Mouse (Mus musculus) intestine, postnatal 0 days (tissue): ENCODE data around the gene Arhgef11. TPM values are rescaled to one million over a fixed set of nuclear protein-coding genes. Genes with fewer than 3 reads are reported as not detected.

Experiments
- ATAC-seq: fragments of 200-750 bp; cut with Nextera tagmentation; 2 replicates; pipeline ENCODE4 v1.8.0; 2017; ENCODE audit warnings: mild to moderate bottlenecking, moderate TSS enrichment, moderate library complexity
- H3K27ac ChIP-seq: fragments of 300-500 bp; sonication (generic); 2 replicates; pipeline ENCODE4 v1.5.1; 2014; ENCODE audit warnings: mild to moderate bottlenecking, low read depth, low read length, moderate library complexity
- H3K27me3 ChIP-seq: fragments of 300-500 bp; sonication (generic); replicated peaks from 2 replicates; pipeline ENCODE4 v1.6.1; 2014; ENCODE audit warnings: low read length, mixed read lengths; ENCODE audit not compliant: control insufficient read depth, insufficient read depth
- H3K36me3 ChIP-seq: fragments of 300-500 bp; sonication (generic); 2 replicates; pipeline ENCODE4 v1.6.1; 2014; ENCODE audit warnings: mild to moderate bottlenecking, moderate library complexity; ENCODE audit not compliant: control insufficient read depth, insufficient read depth
- H3K4me1 ChIP-seq: fragments of 300-500 bp; sonication (generic); replicated peaks from 2 replicates; pipeline ENCODE4 v1.6.1; 2014; ENCODE audit warnings: antibody characterized with exemption, low read length, mixed read lengths; ENCODE audit not compliant: control insufficient read depth, insufficient read depth
- H3K4me2 ChIP-seq: fragments of 300-500 bp; sonication (generic); replicated peaks from 2 replicates; pipeline ENCODE4 v1.6.1; 2014; ENCODE audit warnings: low read depth, mild to moderate bottlenecking, moderate library complexity
- H3K4me3 ChIP-seq: fragments of 300-500 bp; sonication (generic); 2 replicates; pipeline ENCODE4 v1.5.1; 2014; ENCODE audit warnings: low read depth, low read length
- H3K9ac ChIP-seq: fragments of 300-500 bp; sonication (generic); 2 replicates; pipeline ENCODE4 v1.6.1; 2014; ENCODE audit warnings: mild to moderate bottlenecking, low read depth, low read length
- H3K9me3 ChIP-seq: fragments of 300-500 bp; sonication (generic); 2 replicates; pipeline ENCODE4 v1.6.1; 2016; ENCODE audit warnings: mixed run types; ENCODE audit not compliant: control insufficient read depth
- CTCF ChIP-seq: sonication (generic); IDR thresholded peaks from 2 replicates; pipeline ENCODE4 v1.5.1; 2016; ENCODE audit warnings: low read depth, mild to moderate bottlenecking, control low read depth, antibody characterized with exemption, moderate library complexity
- WGBS: fragments of 180-500 bp; shearing (Covaris S2); extraction: QIAGEN DNeasy Blood & Tissue Kit; methylation state at CpG from one replicate; pipeline ENCODE4 v1.1.7; 2014; 5-methylcytosine and 5-hydroxymethylcytosine counted together
- polyA plus RNA-seq: library from polyadenylated mRNA; unstranded; fragments of >200 nt; fragmentation: Nextera tagmentation; extraction: Ambion mirVana; gene quantifications from 2 replicates; pipeline ENCODE4 v1.2.1, GENCODE M21; 2015

Arhgef11 gene
- polyA plus RNA-seq, 1 experiment from 2014 or later: 6.5 TPM

DNA sequence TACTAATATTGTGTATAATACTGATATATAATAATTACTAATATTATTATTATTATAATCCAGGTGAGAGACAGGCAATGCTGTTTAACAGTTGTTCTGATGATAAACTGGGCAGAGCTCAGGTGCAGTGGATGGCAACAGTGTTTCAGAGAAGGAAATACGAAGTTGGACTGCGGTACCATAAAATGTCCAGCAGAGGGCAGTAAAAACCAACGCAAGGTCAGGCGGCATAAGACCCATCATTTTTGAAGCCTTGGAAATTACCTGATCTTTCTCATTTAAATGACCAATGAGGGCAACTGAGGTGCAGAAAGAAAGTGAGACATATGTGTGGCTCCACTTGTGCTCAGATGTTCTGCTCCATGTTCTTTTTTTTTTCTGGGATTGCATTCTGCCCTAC is 152.9 kb downstream of the Arhgef11 start:
- under 1% methylated on average over 4 of the region's 4 CpGs for WGBS
- ATAC-seq: no peak
- no peak overlapping the region for H3K4me3 ChIP-seq
- H3K9me3 ChIP-seq: no peaks in the 10 kb centered on the region
- H3K27ac ChIP-seq: no peak overlapping the region
- TF ChIP-seq CTCF: peak; percentile 92
- H3K4me1 ChIP-seq: no peaks in the 10 kb centered on the region
- H3K36me3 ChIP-seq: no peaks in the 10 kb centered on the region
- no peak overlapping the region for H3K4me2 ChIP-seq
- H3K27me3 ChIP-seq: no peaks in the 10 kb centered on the region
- no peak overlapping the region for H3K9ac ChIP-seq

DNA sequence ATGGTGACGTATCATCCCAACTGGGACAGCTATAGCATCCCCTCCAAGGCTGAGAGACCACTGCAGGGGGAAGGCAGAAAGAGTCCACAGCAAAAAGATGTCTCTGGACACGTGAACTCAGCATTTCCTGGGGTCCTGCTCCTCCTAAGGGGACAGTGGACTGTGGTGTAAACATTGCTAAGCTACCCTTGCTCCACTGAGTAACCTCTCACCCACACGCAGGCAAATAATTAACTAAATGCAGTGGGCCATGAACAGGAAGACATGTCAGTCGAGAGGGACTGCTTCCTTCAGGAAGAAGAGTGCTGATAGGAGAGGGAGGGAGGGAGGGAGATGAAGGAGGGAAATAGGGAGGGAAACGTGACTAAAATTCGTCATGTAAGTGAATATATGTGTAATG is 153.7 kb downstream of the Arhgef11 start:
- Histone ChIP-seq H3K9ac (no peak overlapping the region), H3K9me3 (no peaks in the 10 kb centered on the region), H3K4me2 (no peak overlapping the region), H3K36me3 (no peaks in the 10 kb centered on the region), H3K4me1 (no peaks in the 10 kb centered on the region), H3K27ac (no peak overlapping the region), H3K27me3 (no peaks in the 10 kb centered on the region), H3K4me3 (no peak overlapping the region)
- no peak for TF ChIP-seq CTCF
- WGBS: 21% methylated on average over 6 of the region's 6 CpGs
- ATAC-seq: peak; percentile 36; the same call in 1 of the 2 replicates

DNA sequence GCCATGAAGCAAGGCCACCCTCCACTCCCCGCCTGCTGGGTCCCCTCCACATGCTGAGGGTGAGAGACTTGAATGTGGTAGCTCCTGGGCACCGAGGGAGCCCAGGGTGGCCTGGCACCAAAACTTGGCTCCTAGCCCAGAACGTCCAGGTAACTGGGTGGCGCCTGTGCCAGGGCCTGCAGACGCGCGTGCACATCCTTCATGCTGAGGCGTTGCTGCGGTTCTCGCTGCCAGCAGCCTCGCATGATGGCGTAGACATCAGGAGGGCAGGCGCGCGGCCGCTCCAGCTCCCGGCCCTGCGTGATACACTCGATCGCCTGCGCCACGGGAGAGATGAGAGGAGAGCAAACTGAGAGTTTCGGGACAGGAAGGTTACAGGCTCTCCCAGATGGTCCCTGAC is 160.9 kb downstream of the Arhgef11 start:
- H3K4me3 ChIP-seq: no peak overlapping the region
- ATAC-seq: no peak
- no peak overlapping the region for H3K27ac ChIP-seq
- no peaks in the 10 kb centered on the region for H3K4me1 ChIP-seq
- no peak for TF ChIP-seq CTCF
- no peak overlapping the region for H3K9ac ChIP-seq
- peaks cover 3% of the 10 kb centered on the region; the same call in 1 of the 2 replicates for H3K27me3 ChIP-seq
- no peaks in the 10 kb centered on the region for H3K9me3 ChIP-seq
- no peaks in the 10 kb centered on the region for H3K36me3 ChIP-seq
- WGBS: 58% methylated on average over 23 of the region's 23 CpGs
- H3K4me2 ChIP-seq: no peak overlapping the region

DNA sequence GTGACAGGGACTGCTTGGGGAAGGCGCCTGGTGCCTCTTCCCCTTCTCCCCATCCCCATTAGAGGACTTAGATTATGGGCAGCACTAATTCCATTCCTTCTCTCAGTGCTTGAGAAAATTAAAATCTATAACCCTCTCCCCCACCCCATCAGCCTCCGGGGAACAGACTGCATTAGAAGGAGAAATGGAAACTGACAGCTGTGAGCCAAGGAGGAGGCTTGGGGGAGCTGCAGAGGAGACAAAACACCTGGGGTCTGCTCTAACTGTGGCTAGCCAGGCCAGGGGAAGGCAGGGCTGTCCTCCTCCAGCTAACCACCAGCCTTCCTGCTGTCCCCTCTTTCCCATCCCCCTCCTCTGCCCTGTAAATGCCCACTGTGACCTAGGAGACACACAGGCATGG is 161.7 kb downstream of the Arhgef11 start:
- TF ChIP-seq CTCF: no peak
- Histone ChIP-seq H3K27ac (no peak overlapping the region), H3K4me2 (no peak overlapping the region), H3K27me3 (peaks cover 3% of the 10 kb centered on the region; the same call in 1 of the 2 replicates), H3K4me1 (no peaks in the 10 kb centered on the region), H3K36me3 (no peaks in the 10 kb centered on the region), H3K4me3 (no peak overlapping the region), H3K9ac (no peak overlapping the region), H3K9me3 (no peaks in the 10 kb centered on the region)
- no peak for ATAC-seq
- 50% methylated on average over 2 of the region's 2 CpGs for WGBS

DNA sequence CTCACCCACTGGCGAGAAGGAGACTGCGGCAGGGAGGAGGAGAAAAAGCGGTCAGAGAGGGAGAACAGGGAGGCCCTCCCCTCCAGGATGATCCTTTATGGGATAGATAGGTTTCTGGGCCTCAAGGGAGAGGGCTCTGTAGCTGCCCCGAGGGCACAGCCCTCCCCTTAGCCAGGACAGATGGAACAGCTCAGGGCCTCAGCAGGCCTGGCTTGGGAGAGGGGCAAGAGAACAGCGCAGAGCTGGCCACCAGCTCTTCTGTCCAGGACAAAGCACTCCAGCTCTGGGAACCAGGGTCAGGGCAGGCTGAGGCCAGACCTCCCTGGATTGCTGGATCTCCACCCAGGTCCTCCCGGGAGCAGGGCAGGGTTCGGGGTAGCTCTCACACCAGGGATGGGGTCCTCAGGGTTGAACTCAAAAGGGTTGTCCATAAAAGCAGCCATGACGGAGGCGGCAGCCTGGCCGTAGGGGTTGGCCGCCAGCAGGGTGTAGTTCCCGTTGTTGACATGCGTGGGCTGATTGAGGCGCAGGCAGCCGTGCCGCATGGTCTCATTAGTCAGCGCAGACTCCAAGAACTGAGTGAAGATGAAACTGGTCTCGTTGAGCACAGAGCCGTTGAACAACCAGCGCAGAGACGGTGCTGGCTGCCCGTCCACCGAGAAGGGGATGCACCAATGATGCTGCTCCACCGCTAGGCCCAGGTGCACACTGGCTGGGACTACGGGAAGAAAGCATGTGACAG is 166.1 kb downstream of the Arhgef11 start:
- Histone ChIP-seq H3K4me2 (no peak overlapping the region), H3K4me3 (no peak overlapping the region), H3K27me3 (peaks cover 3% of the 10 kb centered on the region; the same call in 1 of the 2 replicates), H3K4me1 (no peaks in the 10 kb centered on the region), H3K9ac (no peak overlapping the region), H3K27ac (no peak overlapping the region), H3K9me3 (no peaks in the 10 kb centered on the region), H3K36me3 (no peaks in the 10 kb centered on the region)
- 84% methylated on average over 25 of the region's 25 CpGs for WGBS
- ATAC-seq: no peak
- TF ChIP-seq CTCF: no peak

DNA sequence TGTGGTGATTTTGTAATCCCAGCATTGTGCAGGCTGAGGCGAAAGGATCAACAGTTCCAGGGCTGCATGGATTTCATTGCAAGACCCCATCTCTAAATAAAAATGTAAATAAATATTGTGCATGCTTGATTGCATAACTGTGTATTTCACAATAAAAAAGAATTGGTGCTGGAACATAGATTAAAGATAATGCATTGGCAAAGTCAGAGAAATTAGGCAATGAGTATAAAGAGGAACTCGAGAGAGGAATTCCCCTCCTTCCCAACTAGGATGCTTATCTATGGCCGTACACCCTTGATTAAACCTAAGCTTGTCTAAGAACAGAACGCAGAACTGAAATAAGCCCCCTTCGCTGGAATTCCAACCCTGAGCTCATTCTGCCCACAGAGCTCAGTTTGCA is 167.8 kb downstream of the Arhgef11 start:
- no peaks in the 10 kb centered on the region for H3K4me1 ChIP-seq
- no peak for ATAC-seq
- TF ChIP-seq CTCF: no peak
- H3K9ac ChIP-seq: no peak overlapping the region
- no peak overlapping the region for H3K4me3 ChIP-seq
- H3K9me3 ChIP-seq: no peaks in the 10 kb centered on the region
- H3K36me3 ChIP-seq: no peaks in the 10 kb centered on the region
- H3K27me3 ChIP-seq: peaks cover 3% of the 10 kb centered on the region; the same call in 1 of the 2 replicates
- no peak overlapping the region for H3K4me2 ChIP-seq
- no peak overlapping the region for H3K27ac ChIP-seq
- 60% methylated on average over 5 of the region's 5 CpGs for WGBS
